Mouse (Mus musculus) limb, embryonic 12.5 days (tissue): ENCODE data around the gene Tuft1. TPM values are rescaled to one million over a fixed set of nuclear protein-coding genes. Genes with fewer than 3 reads are reported as not detected.
A peak's percentile ranks its signal among the peaks of the same experiment; 100 is the strongest.

Experiments used
- ATAC-seq: fragments of 200-750 bp; cut with Nextera tagmentation; 2 replicates; pipeline ENCODE4 v1.8.0; 2017; ENCODE audit warnings: low read depth, moderate TSS enrichment; ENCODE audit not compliant: insufficient number of reproducible peaks, insufficient read depth, low FRiP score, low TSS enrichment
- H3K27ac ChIP-seq: fragments of 300-500 bp; sonication (generic); 2 replicates; pipeline ENCODE4 v1.5.1; 2016; ENCODE audit warnings: mild to moderate bottlenecking, moderate library complexity
- H3K27me3 ChIP-seq: fragments of 300-500 bp; sonication (generic); 2 replicates; pipeline ENCODE4 v1.6.1; 2016; ENCODE audit warnings: mild to moderate bottlenecking, moderate library complexity
- H3K36me3 ChIP-seq: fragments of 300-500 bp; sonication (generic); 2 replicates; pipeline ENCODE4 v1.6.1; 2016; ENCODE audit warnings: mild to moderate bottlenecking, moderate library complexity
- H3K4me1 ChIP-seq: fragments of 300-500 bp; sonication (generic); replicated peaks from 2 replicates; pipeline ENCODE4 v1.6.1; 2016
- H3K4me2 ChIP-seq: fragments of 300-500 bp; sonication (generic); 2 replicates; pipeline ENCODE4 v1.6.1; 2016; ENCODE audit warnings: mild to moderate bottlenecking, moderate library complexity
- H3K4me3 ChIP-seq: fragments of 300-500 bp; sonication (generic); replicated peaks from 2 replicates; pipeline ENCODE4 v1.5.1; 2016; ENCODE audit warnings: mild to moderate bottlenecking
- H3K9ac ChIP-seq: fragments of 300-500 bp; sonication (generic); replicated peaks from 2 replicates; pipeline ENCODE4 v1.6.1; 2016; ENCODE audit warnings: mild to moderate bottlenecking, moderate library complexity
- H3K9me3 ChIP-seq: fragments of 300-500 bp; sonication (generic); 2 replicates; pipeline ENCODE4 v1.6.1; 2016; ENCODE audit warnings: mild to moderate bottlenecking, moderate library complexity
- WGBS: fragments of 180-500 bp; shearing (Covaris S2); methylation state at CpG from one replicate; pipeline ENCODE4 v1.1.7; 2016; 5-methylcytosine and 5-hydroxymethylcytosine counted together
- polyA plus RNA-seq: library from polyadenylated mRNA; unstranded; fragments of >200 nt; fragmentation: Nextera tagmentation; extraction: Ambion mirVana; gene quantifications from 2 replicates; pipeline ENCODE4 v1.2.1, GENCODE M21; 2016

The Tuft1 gene
- polyA plus RNA-seq, 1 experiment from 2014 or later = 4.3 TPM

GRCm38 (mm10) chr3:94582944-94583343, 75.7 kb downstream of the Tuft1 start:
- H3K36me3 ChIP-seq = no peaks in the 10 kb centered on the region
- H3K27me3 ChIP-seq = no peaks in the 10 kb centered on the region
- H3K27ac ChIP-seq = no peak overlapping the region
- no peak for ATAC-seq
- 73% methylated on average over 7 of the region's 7 CpGs for WGBS
- no peak overlapping the region for H3K9ac ChIP-seq
- no peaks in the 10 kb centered on the region for H3K9me3 ChIP-seq
- no peak overlapping the region for H3K4me2 ChIP-seq
- peaks cover 21% of the 10 kb centered on the region for H3K4me1 ChIP-seq
- H3K4me3 ChIP-seq = peak overlapping the region; percentile 87

GRCm38 (mm10) chr3:94582456-94582891, 76.2 kb downstream of the Tuft1 start, which contains the start of gene Snx27:
Gene Snx27, minus strand, starts transcription at chr3:94582716.
- under 1% methylated on average over 42 of the region's 42 CpGs for WGBS
- Histone ChIP-seq H3K27me3 (no peaks in the 10 kb centered on the region), H3K4me2 (peak within 1 kb of the TSS; percentile 86), H3K4me3 (peak within 1 kb of the TSS; percentile 87), H3K4me1 (peaks cover 21% of the 10 kb centered on the region), H3K9ac (peak within 1 kb of the TSS; percentile 93), H3K27ac (peak within 1 kb of the TSS; percentile 82), H3K9me3 (no peaks in the 10 kb centered on the region), H3K36me3 (no peaks in the 10 kb centered on the region)
- ATAC-seq = peak; percentile 96

GRCm38 (mm10) chr3:94581793-94582455, 76.7 kb downstream of the Tuft1 start:
- Histone ChIP-seq H3K36me3 (no peaks in the 10 kb centered on the region), H3K9ac (peak overlapping the region; percentile 93), H3K9me3 (no peaks in the 10 kb centered on the region), H3K27ac (peak overlapping the region; percentile 82), H3K4me3 (peak overlapping the region; percentile 87), H3K4me2 (peak overlapping the region; percentile 86), H3K27me3 (no peaks in the 10 kb centered on the region), H3K4me1 (peaks cover 21% of the 10 kb centered on the region)
- peak; percentile 82 for ATAC-seq
- 0% methylated on average over 48 of the region's 48 CpGs for WGBS

- Histone ChIP-seq H3K27me3 (no peaks in the 10 kb centered on the region), H3K9ac (peak overlapping the region; percentile 93), H3K4me3 (peak overlapping the region; percentile 87), H3K4me1 (peaks cover 21% of the 10 kb centered on the region), H3K36me3 (no peaks in the 10 kb centered on the region), H3K9me3 (no peaks in the 10 kb centered on the region), H3K4me2 (peak overlapping the region; percentile 86), H3K27ac (peak overlapping the region; percentile 82; the same call in 1 of the 2 replicates)
- WGBS = 3% methylated on average over 16 of the region's 16 CpGs
- ATAC-seq = no peak
Measured at GRCm38 (mm10) chr3:94581138-94581780, 77.4 kb downstream of the Tuft1 start.

GRCm38 (mm10) chr3:94574506-94574905, 84.2 kb downstream of the Tuft1 start:
- 68% methylated on average over 6 of the region's 6 CpGs for WGBS
- peaks cover 6% of the 10 kb centered on the region; the same call in 1 of the 2 replicates for H3K4me1 ChIP-seq
- no peak overlapping the region for H3K27ac ChIP-seq
- no peaks in the 10 kb centered on the region for H3K9me3 ChIP-seq
- no peak overlapping the region for H3K4me3 ChIP-seq
- H3K9ac ChIP-seq = no peak overlapping the region
- peaks cover 7% of the 10 kb centered on the region; the same call in 1 of the 2 replicates for H3K36me3 ChIP-seq
- no peak overlapping the region for H3K4me2 ChIP-seq
- no peaks in the 10 kb centered on the region for H3K27me3 ChIP-seq
- no peak for ATAC-seq

- no peak overlapping the region for H3K9ac ChIP-seq
- H3K36me3 ChIP-seq = no peaks in the 10 kb centered on the region
- no peak for ATAC-seq
- 69% methylated on average over 2 of the region's 2 CpGs for WGBS
- H3K27me3 ChIP-seq = no peaks in the 10 kb centered on the region
- H3K4me3 ChIP-seq = no peak overlapping the region
- no peak overlapping the region for H3K27ac ChIP-seq
- H3K4me1 ChIP-seq = peaks cover 23% of the 10 kb centered on the region
- no peaks in the 10 kb centered on the region for H3K9me3 ChIP-seq
- H3K4me2 ChIP-seq = no peak overlapping the region
Measured at GRCm38 (mm10) chr3:94567242-94567641, 91.4 kb downstream of the Tuft1 start.

GRCm38 (mm10) chr3:94565557-94565956, 93.1 kb downstream of the Tuft1 start:
- Histone ChIP-seq H3K27ac (0 out of 2 replicates have a peak overlapping the region, but pooled peaks have one; percentile 23), H3K27me3 (no peaks in the 10 kb centered on the region), H3K9ac (no peak overlapping the region), H3K4me3 (no peak overlapping the region), H3K4me1 (peaks cover 23% of the 10 kb centered on the region), H3K9me3 (no peaks in the 10 kb centered on the region), H3K36me3 (0 out of 2 replicates have a peak, but pooled peaks cover 5% of the 10 kb centered on the region), H3K4me2 (no peak overlapping the region)
- WGBS = 76% methylated on average over 2 of the region's 2 CpGs
- ATAC-seq = no peak

- H3K9ac ChIP-seq = no peak overlapping the region
- H3K4me1 ChIP-seq = peaks cover 23% of the 10 kb centered on the region
- H3K27me3 ChIP-seq = no peaks in the 10 kb centered on the region
- H3K9me3 ChIP-seq = no peaks in the 10 kb centered on the region
- peaks cover 6% of the 10 kb centered on the region for H3K36me3 ChIP-seq
- no peak overlapping the region for H3K4me3 ChIP-seq
- H3K4me2 ChIP-seq = no peak overlapping the region
- H3K27ac ChIP-seq = peak overlapping the region; percentile 57; the same call in 1 of the 2 replicates
- 35% methylated on average over 3 of the region's 3 CpGs for WGBS
- ATAC-seq = no peak
Measured at GRCm38 (mm10) chr3:94565127-94565526, 93.5 kb downstream of the Tuft1 start.

GRCm38 (mm10) chr3:94564356-94565010, 94.2 kb downstream of the Tuft1 start:
- H3K27ac ChIP-seq = no peak overlapping the region
- H3K9ac ChIP-seq = no peak overlapping the region
- peaks cover 23% of the 10 kb centered on the region for H3K4me1 ChIP-seq
- peaks cover 12% of the 10 kb centered on the region for H3K36me3 ChIP-seq
- no peak overlapping the region for H3K4me2 ChIP-seq
- H3K9me3 ChIP-seq = no peaks in the 10 kb centered on the region
- no peak for ATAC-seq
- H3K27me3 ChIP-seq = no peaks in the 10 kb centered on the region
- WGBS = 78% methylated on average over 4 of the region's 4 CpGs
- H3K4me3 ChIP-seq = no peak overlapping the region

GRCm38 (mm10) chr3:94563163-94563562, 95.5 kb downstream of the Tuft1 start:
- Histone ChIP-seq H3K4me3 (no peak overlapping the region), H3K4me2 (no peak overlapping the region), H3K4me1 (peaks cover 23% of the 10 kb centered on the region), H3K27ac (no peak overlapping the region), H3K9ac (no peak overlapping the region), H3K36me3 (peaks cover 22% of the 10 kb centered on the region), H3K9me3 (no peaks in the 10 kb centered on the region), H3K27me3 (no peaks in the 10 kb centered on the region)
- WGBS = 64% methylated on average over 3 of the region's 3 CpGs
- ATAC-seq = no peak
